Mouse (Mus musculus) liver, embryonic 15.5 days (tissue): ENCODE results near the gene Polr2e. TPM values are rescaled to one million over a fixed set of nuclear protein-coding genes. Genes with fewer than 3 reads are reported as not detected.
A peak's percentile ranks its signal among the peaks of the same experiment; 100 is the strongest.

Source experiments
- ATAC-seq: fragments of 200-750 bp; cut with Nextera tagmentation; 2 replicates; pipeline ENCODE4 v1.8.0; 2017; ENCODE audit warnings: moderate number of reproducible peaks, mild to moderate bottlenecking, moderate library complexity; ENCODE audit not compliant: insufficient read depth
- H3K27ac ChIP-seq: fragments of 300-500 bp; sonication (generic); replicated peaks from 2 replicates; pipeline ENCODE4 v1.5.1; 2015; ENCODE audit warnings: mild to moderate bottlenecking, inconsistent platforms
- H3K27me3 ChIP-seq: fragments of 300-500 bp; sonication (generic); 2 replicates; pipeline ENCODE4 v1.6.1; 2015; ENCODE audit warnings: mild to moderate bottlenecking, inconsistent platforms
- H3K36me3 ChIP-seq: fragments of 300-500 bp; sonication (generic); replicated peaks from 2 replicates; pipeline ENCODE4 v1.6.1; 2015; ENCODE audit warnings: moderate library complexity, mild to moderate bottlenecking, inconsistent platforms
- H3K4me1 ChIP-seq: fragments of 300-500 bp; sonication (generic); replicated peaks from 2 replicates; pipeline ENCODE4 v1.6.1; 2015; ENCODE audit warnings: inconsistent platforms
- H3K4me2 ChIP-seq: fragments of 300-500 bp; sonication (generic); 2 replicates; pipeline ENCODE4 v1.6.1; 2015; ENCODE audit warnings: moderate library complexity, mild to moderate bottlenecking, inconsistent platforms
- H3K4me3 ChIP-seq: fragments of 300-500 bp; sonication (generic); replicated peaks from 2 replicates; pipeline ENCODE4 v1.5.1; 2015; ENCODE audit warnings: mild to moderate bottlenecking, inconsistent platforms
- H3K9ac ChIP-seq: fragments of 300-500 bp; sonication (generic); 2 replicates; pipeline ENCODE4 v1.6.1; 2015; ENCODE audit warnings: moderate library complexity, mild to moderate bottlenecking, inconsistent platforms
- H3K9me3 ChIP-seq: fragments of 300-500 bp; sonication (generic); replicated peaks from 2 replicates; pipeline ENCODE4 v1.6.1; 2016; ENCODE audit warnings: inconsistent platforms
- WGBS: fragments of 180-500 bp; shearing (Covaris S2); methylation state at CpG from one replicate; pipeline ENCODE4 v1.1.7; 2015; ENCODE audit warnings: mixed read lengths; ENCODE audit not compliant: insufficient replicate concordance; 5-methylcytosine and 5-hydroxymethylcytosine counted together
- polyA plus RNA-seq: library from polyadenylated mRNA; unstranded; fragments of >200 nt; fragmentation: Nextera tagmentation; extraction: Ambion mirVana; gene quantifications from 2 replicates; pipeline ENCODE4 v1.2.1, GENCODE M21; 2015

Gene Polr2e
- polyA plus RNA-seq, 1 experiment from 2014 or later, result 81.3 TPM

GRCm38 (mm10) chr10:79987771-79988505 is 51.7 kb downstream of the Polr2e start:
- Histone ChIP-seq H3K27me3 (peaks cover 38% of the 10 kb centered on the region), H3K36me3 (peaks cover 22% of the 10 kb centered on the region), H3K27ac (peak overlapping the region; percentile 99), H3K9me3 (no peaks in the 10 kb centered on the region), H3K4me3 (peak overlapping the region; percentile 61), H3K4me1 (peaks cover 68% of the 10 kb centered on the region), H3K4me2 (peak overlapping the region; percentile 91), H3K9ac (peak overlapping the region; percentile 88)
- no peak for ATAC-seq
- WGBS, result 16% methylated on average over 27 of the region's 27 CpGs

GRCm38 (mm10) chr10:79986963-79987362 is 52.6 kb downstream of the Polr2e start:
- Histone ChIP-seq H3K4me2 (peak overlapping the region; percentile 91), H3K9me3 (no peaks in the 10 kb centered on the region), H3K4me3 (peak overlapping the region; percentile 87), H3K36me3 (peaks cover 13% of the 10 kb centered on the region; the same call in 1 of the 2 replicates), H3K9ac (peak overlapping the region; percentile 88), H3K27me3 (peaks cover 38% of the 10 kb centered on the region), H3K27ac (peak overlapping the region; percentile 99), H3K4me1 (peaks cover 75% of the 10 kb centered on the region)
- no peak for ATAC-seq
- under 1% methylated on average over 11 of the region's 11 CpGs for WGBS

GRCm38 (mm10) chr10:79986232-79986878 is 53.2 kb downstream of the Polr2e start:
- peak overlapping the region; percentile 91 for H3K4me2 ChIP-seq
- WGBS, result 13% methylated on average over 6 of the region's 6 CpGs
- H3K4me1 ChIP-seq, result peaks cover 81% of the 10 kb centered on the region
- peak overlapping the region; percentile 99 for H3K27ac ChIP-seq
- H3K36me3 ChIP-seq, result peaks cover 9% of the 10 kb centered on the region
- peak overlapping the region; percentile 88 for H3K9ac ChIP-seq
- ATAC-seq, result peak; percentile 45
- peak overlapping the region; percentile 87 for H3K4me3 ChIP-seq
- peaks cover 38% of the 10 kb centered on the region for H3K27me3 ChIP-seq
- no peaks in the 10 kb centered on the region for H3K9me3 ChIP-seq

Other genes starting within 250 kb of the Polr2e start
- gene Prss57, start 248.8 kb downstream of the Polr2e start, polyA plus RNA-seq, result 7.0 and 7.1 TPM in 2 replicates
- 8.8 and 9.2 TPM in 2 replicates for gene Palm, start 246.2 kb downstream of the Polr2e start, polyA plus RNA-seq
- 0.50 TPM in 2 replicates for gene Misp, start 218.8 kb downstream of the Polr2e start, polyA plus RNA-seq
- gene Ptbp1, start 185.4 kb downstream of the Polr2e start, polyA plus RNA-seq, result 120 and 133 TPM in 2 replicates
- 112 and 131 TPM in 2 replicates for gene Prtn3, start 165.3 kb downstream of the Polr2e start, polyA plus RNA-seq
- gene Plppr3, start 165.2 kb downstream of the Polr2e start, polyA plus RNA-seq, result 5.8 and 6.1 TPM in 2 replicates
- 211 and 227 TPM in 2 replicates for gene Elane, start 153.5 kb downstream of the Polr2e start, polyA plus RNA-seq
- not detected in 2 replicates for gene Cfd, start 148.9 kb downstream of the Polr2e start, polyA plus RNA-seq
- 16.4 and 18.0 TPM in 2 replicates for gene Med16, start 130.9 kb downstream of the Polr2e start, polyA plus RNA-seq
- not detected in 2 replicates for gene Gm26602, start 128.9 kb downstream of the Polr2e start, polyA plus RNA-seq
- 0.32 and 0.37 TPM in 2 replicates for gene Kiss1r, start 122.8 kb downstream of the Polr2e start, polyA plus RNA-seq
- gene R3hdm4, start 118.6 kb downstream of the Polr2e start, polyA plus RNA-seq, result 52.4 and 55.6 TPM in 2 replicates
- gene Arid3a, start 112.8 kb downstream of the Polr2e start, polyA plus RNA-seq, result 6.1 and 7.4 TPM in 2 replicates
- gene Wdr18, start 79.6 kb downstream of the Polr2e start, polyA plus RNA-seq, result 46.3 and 48.4 TPM in 2 replicates
- gene Grin3b, start 69.1 kb downstream of the Polr2e start, polyA plus RNA-seq, result 0.10 TPM in 1 of 2 replicates, not detected in the other
- 8.4 and 11.0 TPM in 2 replicates for gene Tmem259, start 55.5 kb downstream of the Polr2e start, polyA plus RNA-seq
- gene Cnn2, start 51.2 kb downstream of the Polr2e start, polyA plus RNA-seq, result 44.5 and 45.5 TPM in 2 replicates
- gene Abca7, start 43.3 kb downstream of the Polr2e start, polyA plus RNA-seq, result 7.5 and 9.0 TPM in 2 replicates
- gene Arhgap45, start 23.1 kb downstream of the Polr2e start, polyA plus RNA-seq, result 15.7 and 18.2 TPM in 2 replicates
- gene Gpx4, start 7.4 kb upstream of the Polr2e start, polyA plus RNA-seq, result 603 and 658 TPM in 2 replicates
- 10.4 and 12.3 TPM in 2 replicates for gene Sbno2, start 65.8 kb upstream of the Polr2e start, polyA plus RNA-seq
- gene Stk11, start 76.0 kb upstream of the Polr2e start, polyA plus RNA-seq, result 16.4 and 21.8 TPM in 2 replicates
- 291 and 300 TPM in 2 replicates for gene Atp5d, start 98.8 kb upstream of the Polr2e start, polyA plus RNA-seq
- gene Cbarp, start 101.0 kb upstream of the Polr2e start, polyA plus RNA-seq, result 0.35 and 0.51 TPM in 2 replicates
- gene Midn, start 108.5 kb upstream of the Polr2e start, polyA plus RNA-seq, result 2.9 and 3.1 TPM in 2 replicates
- 13.1 and 17.0 TPM in 2 replicates for gene Cirbp, start 126.2 kb upstream of the Polr2e start, polyA plus RNA-seq
- gene 1600002K03Rik, start 133.1 kb upstream of the Polr2e start, polyA plus RNA-seq, result 8.9 and 10.1 TPM in 2 replicates
- gene Efna2, start 139.7 kb upstream of the Polr2e start, polyA plus RNA-seq, result 0.56 and 0.61 TPM in 2 replicates
- gene Mum1, start 186.6 kb upstream of the Polr2e start, polyA plus RNA-seq, result 16.6 and 17.0 TPM in 2 replicates
- gene Ndufs7, start 209.3 kb upstream of the Polr2e start, polyA plus RNA-seq, result 228 and 236 TPM in 2 replicates
- 112 and 138 TPM in 2 replicates for gene Gamt, start 221.2 kb upstream of the Polr2e start, polyA plus RNA-seq
- gene Dazap1, start 221.7 kb upstream of the Polr2e start, polyA plus RNA-seq, result 26.0 and 27.2 TPM in 2 replicates